In genomic region chr9:108289347-108289746, GRCm38 (mm10) we compare ENCODE assay signal across 11 mouse cellular contexts. TPM values are rescaled to one million over a fixed set of nuclear protein-coding genes. Genes with fewer than 3 reads are reported as not detected.
DNase-seq lines count a peak whose midpoint lies in the region; ATAC-seq lines count a peak whose summit lies in the region.
"Had no signal": no experiment of that assay in that cellular context is flagged by ENCODE, and none has a peak within 500 bp of the region (broad histone marks: within the 10 kb centered on the region; RNA-seq: fewer than 3 reads in every experiment).

No protein-coding gene starts in this region.

- ATAC-seq in kidney, embryonic 14.5 days (ENCODE audit: low FRiP score, low TSS enrichment): no peak
- no peak for ATAC-seq in embryonic facial prominence, embryonic 15.5 days (ENCODE audit: insufficient number of reproducible peaks, low FRiP score, low TSS enrichment, low read depth)
- ATAC-seq in midbrain, embryonic 16.5 days: no peak

- H3K4me2 ChIP-seq in kidney, embryonic 14.5 days (replicated peaks; ENCODE audit: low read depth, low read length): peak overlapping the region; percentile 47
- H3K4me2 ChIP-seq in embryonic facial prominence, embryonic 15.5 days (replicated peaks): peak overlapping the region; percentile 69
- peak overlapping the region; percentile 52 for H3K4me2 ChIP-seq in midbrain, embryonic 16.5 days (ENCODE audit: low read length)

- H3K27me3 ChIP-seq in kidney, embryonic 14.5 days (ENCODE audit: control insufficient read depth, insufficient read depth, low read length): no peaks in the 10 kb centered on the region
- no peaks in the 10 kb centered on the region for H3K27me3 ChIP-seq in embryonic facial prominence, embryonic 15.5 days
- H3K27me3 ChIP-seq in limb, embryonic 10.5 days (ENCODE audit: low read depth, poor library complexity, severe bottlenecking): no peaks in the 10 kb centered on the region
- H3K27me3 ChIP-seq in midbrain, embryonic 16.5 days (ENCODE audit: control insufficient read depth, insufficient read depth, low read depth, low read length): no peaks in the 10 kb centered on the region

- no peak overlapping the region for H3K27ac ChIP-seq in kidney, embryonic 14.5 days (ENCODE audit: low read depth, low read length)
- H3K27ac ChIP-seq in embryonic facial prominence, embryonic 15.5 days (replicated peaks): no peak overlapping the region
- H3K27ac ChIP-seq in limb, embryonic 10.5 days: peak overlapping the region; percentile 90
- H3K27ac ChIP-seq in midbrain, embryonic 16.5 days (ENCODE audit: low read length): peak overlapping the region; percentile 87; the same call in 1 of the 2 replicates

- H3K4me3 ChIP-seq in kidney, embryonic 14.5 days (ENCODE audit: low read length): peak overlapping the region; percentile 59; the same call in 1 of the 2 replicates
- H3K4me3 ChIP-seq in embryonic facial prominence, embryonic 15.5 days (replicated peaks): peak overlapping the region; percentile 64; the same call in 1 of the 2 replicates
- peak overlapping the region; percentile 67 for H3K4me3 ChIP-seq in limb, embryonic 10.5 days
- peak overlapping the region; percentile 62 for H3K4me3 ChIP-seq in midbrain, embryonic 16.5 days (ENCODE audit: low read depth, low read length)

- H3K36me3 ChIP-seq in kidney, embryonic 14.5 days (ENCODE audit: control insufficient read depth, insufficient read depth, low read length): no peaks in the 10 kb centered on the region; the same call in 1 of the 2 replicates
- H3K36me3 ChIP-seq in embryonic facial prominence, embryonic 15.5 days: peaks cover 5% of the 10 kb centered on the region; the same call in 1 of the 2 replicates
- H3K36me3 ChIP-seq in limb, embryonic 10.5 days: peaks cover 7% of the 10 kb centered on the region
- peaks cover 8% of the 10 kb centered on the region for H3K36me3 ChIP-seq in midbrain, embryonic 16.5 days (ENCODE audit: control insufficient read depth, insufficient read depth, low read length)

- H3K9me3 ChIP-seq in kidney, embryonic 14.5 days (ENCODE audit: control insufficient read depth, low read length): no peaks in the 10 kb centered on the region
- H3K9me3 ChIP-seq in embryonic facial prominence, embryonic 15.5 days (replicated peaks): no peaks in the 10 kb centered on the region
- no peaks in the 10 kb centered on the region for H3K9me3 ChIP-seq in limb, embryonic 10.5 days (replicated peaks)
- no peaks in the 10 kb centered on the region for H3K9me3 ChIP-seq in midbrain, embryonic 16.5 days (replicated peaks; ENCODE audit: control insufficient read depth, low read length, poor library complexity, severe bottlenecking)

- WGBS in kidney, embryonic 14.5 days: 67% methylated on average over 2 of the region's 2 CpGs
- 63% methylated on average over 2 of the region's 2 CpGs for WGBS in embryonic facial prominence, embryonic 15.5 days
- WGBS in limb, embryonic 10.5 days: 68% methylated on average over 2 of the region's 2 CpGs
- 71% methylated on average over 2 of the region's 2 CpGs for WGBS in midbrain, embryonic 16.5 days

- no peak for DNase-seq in kidney, adult 11 months
- no peak for DNase-seq in limb, embryonic 10.5 days (ENCODE audit: low spot score)
- no peak for DNase-seq in kidney, adult 8-10 months
- DNase-seq in cerebellum, postnatal 10 days: no peak
- DNase-seq in layer of hippocampus, adult 18-20 months (ENCODE audit: low spot score in 2 of 2): no peak
- DNase-seq: adrenal gland, postnatal 14 days; cerebellum, postnatal 36 days; heart, adult 18-20 months had no signal

- peaks cover 4% of the 10 kb centered on the region for H3K4me1 ChIP-seq in kidney, embryonic 14.5 days (ENCODE audit: control insufficient read depth, insufficient read depth, low read length)
- H3K4me1 ChIP-seq in embryonic facial prominence, embryonic 15.5 days: peaks cover 4% of the 10 kb centered on the region
- H3K4me1 ChIP-seq in limb, embryonic 10.5 days: peaks cover 14% of the 10 kb centered on the region
- H3K4me1 ChIP-seq in midbrain, embryonic 16.5 days (ENCODE audit: control insufficient read depth, insufficient read depth, low read length): peaks cover 11% of the 10 kb centered on the region

- H3K9ac ChIP-seq in kidney, embryonic 14.5 days (ENCODE audit: low read depth, low read length): peak overlapping the region; percentile 59; the same call in 1 of the 2 replicates
- H3K9ac ChIP-seq in embryonic facial prominence, embryonic 15.5 days: no peak overlapping the region
- H3K9ac ChIP-seq in midbrain, embryonic 16.5 days (ENCODE audit: low read depth, low read length): peak overlapping the region; percentile 60; the same call in 1 of the 2 replicates

RNA-seq across cellular contexts. Expression of gene Nicn1, which starts 0.9 kb away (rescaled TPM):
- 40.2 and 42.4 TPM in 2 replicates for polyA plus RNA-seq in kidney, embryonic 14.5 days (2014; fragmentation: Nextera tagmentation; extraction: Ambion mirVana)
- 41.7 and 42.9 TPM in 2 replicates for polyA plus RNA-seq in embryonic facial prominence, embryonic 15.5 days (2015; fragmentation: Nextera tagmentation; extraction: Ambion mirVana)
- 32.9 and 35.8 TPM in 2 replicates for polyA plus RNA-seq in limb, embryonic 10.5 days (2016; fragmentation: Nextera tagmentation; extraction: Ambion mirVana)
- polyA plus RNA-seq in midbrain, embryonic 16.5 days (2015; fragmentation: Nextera tagmentation; extraction: Ambion mirVana): 149 and 163 TPM in 2 replicates
- 100 to 1,000 TPM; 114 to 116 TPM for total RNA-seq in layer of hippocampus, adult 18-20 months (2021)

RNA-seq across cellular contexts. Expression of gene Amt, which starts 7.3 kb away (rescaled TPM):
- polyA plus RNA-seq in kidney, embryonic 14.5 days (2014; fragmentation: Nextera tagmentation; extraction: Ambion mirVana): 30.8 and 35.1 TPM in 2 replicates
- 10.8 and 11.2 TPM in 2 replicates for polyA plus RNA-seq in embryonic facial prominence, embryonic 15.5 days (2015; fragmentation: Nextera tagmentation; extraction: Ambion mirVana)
- polyA plus RNA-seq in limb, embryonic 10.5 days (2016; fragmentation: Nextera tagmentation; extraction: Ambion mirVana): 23.1 and 24.8 TPM in 2 replicates
- 30.2 and 33.6 TPM in 2 replicates for polyA plus RNA-seq in midbrain, embryonic 16.5 days (2015; fragmentation: Nextera tagmentation; extraction: Ambion mirVana)
- total RNA-seq in layer of hippocampus, adult 18-20 months (2021): 10 to 100 TPM; 30.2 to 33.0 TPM

RNA-seq across cellular contexts. Expression of gene Rhoa, which starts 16.6 kb away (rescaled TPM):
- 317 and 358 TPM in 2 replicates for polyA plus RNA-seq in kidney, embryonic 14.5 days (2014; fragmentation: Nextera tagmentation; extraction: Ambion mirVana)
- 452 and 468 TPM in 2 replicates for polyA plus RNA-seq in embryonic facial prominence, embryonic 15.5 days (2015; fragmentation: Nextera tagmentation; extraction: Ambion mirVana)
- 246 and 250 TPM in 2 replicates for polyA plus RNA-seq in limb, embryonic 10.5 days (2016; fragmentation: Nextera tagmentation; extraction: Ambion mirVana)
- polyA plus RNA-seq in midbrain, embryonic 16.5 days (2015; fragmentation: Nextera tagmentation; extraction: Ambion mirVana): 273 and 286 TPM in 2 replicates
- total RNA-seq in layer of hippocampus, adult 18-20 months (2021): 100 to 1,000 TPM; 163 to 172 TPM

RNA-seq across cellular contexts. Expression of gene Tcta, which starts 16.6 kb away (rescaled TPM):
- polyA plus RNA-seq in kidney, embryonic 14.5 days (2014; fragmentation: Nextera tagmentation; extraction: Ambion mirVana): 26.6 and 27.8 TPM in 2 replicates
- polyA plus RNA-seq in embryonic facial prominence, embryonic 15.5 days (2015; fragmentation: Nextera tagmentation; extraction: Ambion mirVana): 41.3 and 51.6 TPM in 2 replicates
- polyA plus RNA-seq in limb, embryonic 10.5 days (2016; fragmentation: Nextera tagmentation; extraction: Ambion mirVana): 9.2 and 11.5 TPM in 2 replicates
- polyA plus RNA-seq in midbrain, embryonic 16.5 days (2015; fragmentation: Nextera tagmentation; extraction: Ambion mirVana): 47.9 and 49.2 TPM in 2 replicates
- 10 to 100 TPM; 29.9 to 31.3 TPM for total RNA-seq in layer of hippocampus, adult 18-20 months (2021)

RNA-seq across cellular contexts. Expression of gene Dag1, which starts 25.6 kb away (rescaled TPM):
- polyA plus RNA-seq in kidney, embryonic 14.5 days (2014; fragmentation: Nextera tagmentation; extraction: Ambion mirVana): 60.7 and 129 TPM in 2 replicates
- 84.0 and 85.9 TPM in 2 replicates for polyA plus RNA-seq in embryonic facial prominence, embryonic 15.5 days (2015; fragmentation: Nextera tagmentation; extraction: Ambion mirVana)
- polyA plus RNA-seq in limb, embryonic 10.5 days (2016; fragmentation: Nextera tagmentation; extraction: Ambion mirVana): 59.6 and 59.9 TPM in 2 replicates
- polyA plus RNA-seq in midbrain, embryonic 16.5 days (2015; fragmentation: Nextera tagmentation; extraction: Ambion mirVana): 67.9 and 79.5 TPM in 2 replicates
- 10 to 100 TPM; 73.4 to 75.4 TPM for total RNA-seq in layer of hippocampus, adult 18-20 months (2021)

Comparison
In these comparisons a context has a peak if more than half of its experiments do, and no peak if none do; other contexts are left out.
1. H3K27ac ChIP-seq: peak in limb, embryonic 10.5 days (single experiment) and midbrain, embryonic 16.5 days (single experiment); none in kidney, embryonic 14.5 days (single experiment) and embryonic facial prominence, embryonic 15.5 days (single experiment).
2. Peak in every context shown above with its lines, with median percentiles within 50 percentile points of each other: H3K4me2 ChIP-seq and H3K4me3 ChIP-seq.